Mouse (Mus musculus): ENCODE measurements around the gene Ddi2. TPM values are rescaled to one million over a fixed set of nuclear protein-coding genes. Genes with fewer than 3 reads are reported as not detected.

Ddi2 gene
- polyA plus RNA-seq, 1 experiment from 2014 or later = 22.4 TPM

- Histone ChIP-seq H3K36me3 (ENCODE audit: control insufficient read depth, insufficient read depth, low read length) (no peaks in the 10 kb centered on the region), H3K9ac (ENCODE audit: low read length) (no peak overlapping the region; the same call in 1 of the 2 replicates), H3K9me3 (ENCODE audit: control insufficient read depth, low read length) (no peaks in the 10 kb centered on the region), H3K27ac (replicated peaks; ENCODE audit: low read depth, low read length) (no peak overlapping the region), H3K4me1 (ENCODE audit: control insufficient read depth, insufficient read depth, low read length) (no peaks in the 10 kb centered on the region), H3K4me3 (ENCODE audit: low read depth, low read length) (peak overlapping the region; percentile 20), H3K4me2 (ENCODE audit: low read depth, severe bottlenecking) (peak overlapping the region; percentile 61), H3K27me3 (ENCODE audit: control insufficient read depth, insufficient read depth, low read length) (no peaks in the 10 kb centered on the region)
- no peak for DNase-seq (ENCODE audit: low spot score)
- WGBS = 25% methylated on average over 9 of the region's 9 CpGs
- ATAC-seq (ENCODE audit: insufficient number of reproducible peaks, low FRiP score, low TSS enrichment, low read depth) = no peak
Measured at GRCm38 (mm10) chr4:141735206-141735560, 12.0 kb upstream of the Ddi2 start.

- Histone ChIP-seq H3K9me3 (ENCODE audit: control insufficient read depth, low read length) (no peaks in the 10 kb centered on the region), H3K27ac (replicated peaks; ENCODE audit: low read depth, low read length) (no peak overlapping the region; the same call in 1 of the 2 replicates), H3K4me1 (ENCODE audit: control insufficient read depth, insufficient read depth, low read length) (no peaks in the 10 kb centered on the region), H3K4me3 (ENCODE audit: low read depth, low read length) (peak overlapping the region; percentile 20), H3K36me3 (ENCODE audit: control insufficient read depth, insufficient read depth, low read length) (no peaks in the 10 kb centered on the region), H3K4me2 (ENCODE audit: low read depth, severe bottlenecking) (peak overlapping the region; percentile 61), H3K9ac (ENCODE audit: low read length) (peak overlapping the region; percentile 45; the same call in 1 of the 2 replicates), H3K27me3 (ENCODE audit: control insufficient read depth, insufficient read depth, low read length) (no peaks in the 10 kb centered on the region)
- DNase-seq (ENCODE audit: low spot score) = peak; percentile 91
- ATAC-seq (ENCODE audit: insufficient number of reproducible peaks, low FRiP score, low TSS enrichment, low read depth) = peak; percentile 97
- 7% methylated on average over 24 of the region's 24 CpGs for WGBS
Measured at GRCm38 (mm10) chr4:141734446-141735205, 11.4 kb upstream of the Ddi2 start.

- Histone ChIP-seq H3K36me3 (ENCODE audit: control insufficient read depth, insufficient read depth, low read length) (no peaks in the 10 kb centered on the region), H3K4me3 (ENCODE audit: low read depth, low read length) (no peak overlapping the region), H3K27me3 (ENCODE audit: control insufficient read depth, insufficient read depth, low read length) (no peaks in the 10 kb centered on the region), H3K4me1 (ENCODE audit: control insufficient read depth, insufficient read depth, low read length) (no peaks in the 10 kb centered on the region), H3K27ac (replicated peaks; ENCODE audit: low read depth, low read length) (no peak overlapping the region), H3K9ac (ENCODE audit: low read length) (no peak overlapping the region), H3K4me2 (ENCODE audit: low read depth, severe bottlenecking) (no peak overlapping the region), H3K9me3 (ENCODE audit: control insufficient read depth, low read length) (no peaks in the 10 kb centered on the region)
- WGBS = 85% methylated on average over 5 of the region's 5 CpGs
- no peak for ATAC-seq (ENCODE audit: insufficient number of reproducible peaks, low FRiP score, low TSS enrichment, low read depth)
- DNase-seq (ENCODE audit: low spot score) = no peak
Measured at GRCm38 (mm10) chr4:141731766-141732165, 8.5 kb upstream of the Ddi2 start.

DNA sequence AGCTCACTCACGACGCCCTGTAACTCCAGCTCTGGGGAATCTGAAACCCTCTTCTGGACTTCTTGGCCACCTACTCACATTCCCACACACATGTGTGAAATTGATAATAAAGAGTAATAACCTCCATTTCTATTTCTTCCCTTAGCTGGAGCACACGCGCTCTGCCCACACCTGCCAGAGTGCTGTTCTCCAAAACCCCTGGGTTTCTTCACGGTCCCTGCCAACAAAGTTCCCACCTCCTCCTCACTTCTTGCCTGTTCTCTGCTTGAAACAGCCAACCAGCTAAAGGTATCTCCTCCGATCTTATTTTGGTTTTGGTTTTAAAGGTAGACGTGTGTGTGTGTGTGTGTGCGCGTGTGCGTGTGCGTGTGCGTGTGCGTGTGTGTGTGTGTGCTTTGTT lies 7.2 kb upstream of the Ddi2 start:
- no peaks in the 10 kb centered on the region for H3K27me3 ChIP-seq (ENCODE audit: control insufficient read depth, insufficient read depth, low read length)
- H3K9me3 ChIP-seq (ENCODE audit: control insufficient read depth, low read length) = no peaks in the 10 kb centered on the region
- no peak overlapping the region for H3K4me3 ChIP-seq (ENCODE audit: low read depth, low read length)
- ATAC-seq (ENCODE audit: insufficient number of reproducible peaks, low FRiP score, low TSS enrichment, low read depth) (no peak), DNase-seq (ENCODE audit: low spot score) (no peak)
- 86% methylated on average over 13 of the region's 13 CpGs for WGBS
- H3K4me2 ChIP-seq (ENCODE audit: low read depth, severe bottlenecking) = no peak overlapping the region
- H3K36me3 ChIP-seq (ENCODE audit: control insufficient read depth, insufficient read depth, low read length) = no peaks in the 10 kb centered on the region
- no peak overlapping the region for H3K27ac ChIP-seq (replicated peaks; ENCODE audit: low read depth, low read length)
- H3K9ac ChIP-seq (ENCODE audit: low read length) = no peak overlapping the region
- H3K4me1 ChIP-seq (ENCODE audit: control insufficient read depth, insufficient read depth, low read length) = no peaks in the 10 kb centered on the region

GRCm38 (mm10) chr4:141729266-141729665 lies 6.0 kb upstream of the Ddi2 start:
- Histone ChIP-seq H3K36me3 (ENCODE audit: control insufficient read depth, insufficient read depth, low read length) (no peaks in the 10 kb centered on the region), H3K27ac (replicated peaks; ENCODE audit: low read depth, low read length) (no peak overlapping the region), H3K4me3 (ENCODE audit: low read depth, low read length) (no peak overlapping the region), H3K9me3 (ENCODE audit: control insufficient read depth, low read length) (no peaks in the 10 kb centered on the region), H3K4me2 (ENCODE audit: low read depth, severe bottlenecking) (no peak overlapping the region), H3K4me1 (ENCODE audit: control insufficient read depth, insufficient read depth, low read length) (no peaks in the 10 kb centered on the region), H3K9ac (ENCODE audit: low read length) (no peak overlapping the region), H3K27me3 (ENCODE audit: control insufficient read depth, insufficient read depth, low read length) (no peaks in the 10 kb centered on the region)
- no peak for ATAC-seq (ENCODE audit: insufficient number of reproducible peaks, low FRiP score, low TSS enrichment, low read depth)
- no peak for DNase-seq (ENCODE audit: low spot score)
- 75% methylated on average over 3 of the region's 3 CpGs for WGBS

GRCm38 (mm10) chr4:141725738-141726137 lies 2.5 kb upstream of the Ddi2 start:
- WGBS = 63% methylated on average over 3 of the region's 3 CpGs
- Histone ChIP-seq H3K4me3 (ENCODE audit: low read depth, low read length) (no peak overlapping the region), H3K4me1 (ENCODE audit: control insufficient read depth, insufficient read depth, low read length) (peaks cover 8% of the 10 kb centered on the region; the same call in 1 of the 2 replicates), H3K27ac (replicated peaks; ENCODE audit: low read depth, low read length) (no peak overlapping the region), H3K9ac (ENCODE audit: low read length) (no peak overlapping the region), H3K9me3 (ENCODE audit: control insufficient read depth, low read length) (no peaks in the 10 kb centered on the region), H3K36me3 (ENCODE audit: control insufficient read depth, insufficient read depth, low read length) (no peaks in the 10 kb centered on the region), H3K27me3 (ENCODE audit: control insufficient read depth, insufficient read depth, low read length) (no peaks in the 10 kb centered on the region), H3K4me2 (ENCODE audit: low read depth, severe bottlenecking) (no peak overlapping the region)
- ATAC-seq (ENCODE audit: insufficient number of reproducible peaks, low FRiP score, low TSS enrichment, low read depth) (no peak), DNase-seq (ENCODE audit: low spot score) (no peak)

GRCm38 (mm10) chr4:141725277-141725676 lies 2.1 kb upstream of the Ddi2 start:
- 84% methylated on average over 5 of the region's 5 CpGs for WGBS
- no peaks in the 10 kb centered on the region for H3K27me3 ChIP-seq (ENCODE audit: control insufficient read depth, insufficient read depth, low read length)
- H3K9ac ChIP-seq (ENCODE audit: low read length) = no peak overlapping the region
- DNase-seq (ENCODE audit: low spot score) = no peak
- ATAC-seq (ENCODE audit: insufficient number of reproducible peaks, low FRiP score, low TSS enrichment, low read depth) = no peak
- no peaks in the 10 kb centered on the region; the same call in 1 of the 2 replicates for H3K36me3 ChIP-seq (ENCODE audit: control insufficient read depth, insufficient read depth, low read length)
- no peak overlapping the region for H3K27ac ChIP-seq (replicated peaks; ENCODE audit: low read depth, low read length)
- no peak overlapping the region for H3K4me3 ChIP-seq (ENCODE audit: low read depth, low read length)
- peaks cover 8% of the 10 kb centered on the region; the same call in 1 of the 2 replicates for H3K4me1 ChIP-seq (ENCODE audit: control insufficient read depth, insufficient read depth, low read length)
- H3K4me2 ChIP-seq (ENCODE audit: low read depth, severe bottlenecking) = no peak overlapping the region
- H3K9me3 ChIP-seq (ENCODE audit: control insufficient read depth, low read length) = no peaks in the 10 kb centered on the region

GRCm38 (mm10) chr4:141724594-141724993 lies 1.4 kb upstream of the Ddi2 start:
- Histone ChIP-seq H3K4me3 (ENCODE audit: low read depth, low read length) (no peak overlapping the region), H3K4me2 (ENCODE audit: low read depth, severe bottlenecking) (no peak overlapping the region), H3K4me1 (ENCODE audit: control insufficient read depth, insufficient read depth, low read length) (peaks cover 8% of the 10 kb centered on the region; the same call in 1 of the 2 replicates), H3K36me3 (ENCODE audit: control insufficient read depth, insufficient read depth, low read length) (no peaks in the 10 kb centered on the region; the same call in 1 of the 2 replicates), H3K27me3 (ENCODE audit: control insufficient read depth, insufficient read depth, low read length) (no peaks in the 10 kb centered on the region), H3K9me3 (ENCODE audit: control insufficient read depth, low read length) (no peaks in the 10 kb centered on the region), H3K9ac (ENCODE audit: low read length) (no peak overlapping the region), H3K27ac (replicated peaks; ENCODE audit: low read depth, low read length) (no peak overlapping the region)
- no peak for DNase-seq (ENCODE audit: low spot score)
- no peak for ATAC-seq (ENCODE audit: insufficient number of reproducible peaks, low FRiP score, low TSS enrichment, low read depth)
- 62% methylated on average over 11 of the region's 11 CpGs for WGBS

All from limb, embryonic 11.5 days (tissue).